Comparison of ENCODE assay signal across 33 mouse cellular contexts in the genomic region with DNA sequence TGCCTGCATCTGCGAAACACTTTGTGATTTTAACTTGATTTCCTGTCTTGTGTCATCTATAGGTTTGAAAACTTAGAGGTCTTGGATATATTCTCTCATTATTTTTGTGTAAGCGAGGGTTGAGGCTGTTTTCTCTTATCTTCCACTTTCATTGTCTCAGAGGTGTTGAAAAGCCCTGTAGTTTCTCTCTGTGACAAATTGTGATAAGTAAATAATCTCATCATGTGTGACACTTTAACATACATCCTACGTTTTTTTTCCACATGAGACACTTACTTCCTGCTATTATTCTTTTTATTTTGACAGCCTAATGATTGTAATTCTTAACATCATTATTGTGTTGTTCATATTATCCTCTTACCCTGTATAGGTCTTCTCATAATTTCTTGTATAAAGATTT.
"Had no signal": no experiment of that assay in that cellular context is flagged by ENCODE, and none has a peak within 500 bp of the region (broad histone marks: within the 10 kb centered on the region; RNA-seq: fewer than 3 reads in every experiment).

No protein-coding gene starts in this region.

- ATAC-seq: hindbrain, embryonic 16.5 days; hindbrain, postnatal 0 days; inflammation-experienced regulatory T-cells, adult 6 months; intestine, embryonic 15.5 days; intestine, embryonic 16.5 days; intestine, postnatal 0 days had no signal

- H3K9me3 ChIP-seq: heart, embryonic 10.5 days; heart, embryonic 13.5 days; heart, embryonic 15.5 days; hindbrain, embryonic 10.5 days; hindbrain, embryonic 12.5 days; hindbrain, embryonic 13.5 days; hindbrain, embryonic 15.5 days; intestine, embryonic 15.5 days; kidney, embryonic 15.5 days had no signal

- H3K27ac ChIP-seq: heart, embryonic 10.5 days; heart, embryonic 13.5 days; heart, embryonic 15.5 days; hindbrain, embryonic 10.5 days; hindbrain, embryonic 12.5 days; hindbrain, embryonic 13.5 days; hindbrain, embryonic 14.5 days; hindbrain, embryonic 15.5 days; hindbrain, postnatal 0 days; intestine, embryonic 15.5 days; kidney, embryonic 15.5 days; kidney, postnatal 0 days; left cerebral cortex, adult 2 months had no signal

- H3K4me2 ChIP-seq: heart, embryonic 11.5 days; heart, embryonic 13.5 days; heart, embryonic 15.5 days; hindbrain, embryonic 12.5 days; hindbrain, embryonic 13.5 days; hindbrain, embryonic 14.5 days; hindbrain, embryonic 15.5 days; intestine, embryonic 15.5 days; kidney, embryonic 15.5 days had no signal

- H3K36me3 ChIP-seq: heart, embryonic 10.5 days; heart, embryonic 13.5 days; heart, embryonic 15.5 days; hindbrain, embryonic 10.5 days; hindbrain, embryonic 12.5 days; hindbrain, embryonic 13.5 days; hindbrain, embryonic 15.5 days; intestine, embryonic 15.5 days; kidney, embryonic 15.5 days had no signal

- H3K27me3 ChIP-seq: heart, embryonic 13.5 days; heart, embryonic 15.5 days; hindbrain, embryonic 12.5 days; hindbrain, embryonic 13.5 days; hindbrain, embryonic 15.5 days; intestine, embryonic 15.5 days; kidney, embryonic 15.5 days had no signal

- H3K4me1 ChIP-seq: hindbrain, embryonic 10.5 days; hindbrain, embryonic 12.5 days; hindbrain, embryonic 15.5 days; intestine, embryonic 15.5 days; kidney, embryonic 15.5 days had no signal

- H3K9ac ChIP-seq: heart, embryonic 13.5 days; heart, embryonic 15.5 days; hindbrain, embryonic 12.5 days; hindbrain, embryonic 13.5 days; hindbrain, embryonic 14.5 days; hindbrain, embryonic 15.5 days; intestine, embryonic 15.5 days; kidney, embryonic 15.5 days had no signal

- H3K4me3 ChIP-seq: heart, embryonic 10.5 days; heart, embryonic 13.5 days; heart, embryonic 15.5 days; hindbrain, embryonic 10.5 days; hindbrain, embryonic 12.5 days; hindbrain, embryonic 13.5 days; hindbrain, embryonic 15.5 days; intestine, embryonic 15.5 days; kidney, embryonic 15.5 days; left cerebral cortex, adult 2 months had no signal

- DNase-seq: heart, postnatal 10 days; heart, postnatal 14 days; heart, postnatal 36 days; heart, postnatal 4 days; kidney, adult 11 months; kidney, adult 18-20 months; kidney, adult 2 months; kidney, adult 8-10 months; kidney, adult 9 months; kidney, postnatal 10 days; kidney, postnatal 14 days; kidney, postnatal 25 days; kidney, postnatal 36 days; kidney, postnatal 4 days; layer of hippocampus, adult 9-11 months had no signal
